Mouse (Mus musculus) left cerebral cortex, postnatal 36 days (tissue): Measurements from ENCODE around the gene Baiap2l1. TPM values are rescaled to one million over a fixed set of nuclear protein-coding genes. Genes with fewer than 3 reads are reported as not detected.
"Not testable (repeated sequence)": the region's sequence is repeated elsewhere in the genome, so short reads cannot be mapped to it uniquely, and the experiment has no call there.

Experiments used
- DNase-seq, 2 experiments: peaks; one replicate each; pipeline ENCODE4 v3.0.0; 2021 to 2022; ENCODE audit warnings: low spot score in 2 of 2, mixed read lengths in 1 of 2
- intact Hi-C: fragments of 180-260 bp; cut with DNase I; formaldehyde crosslinking; loops from one replicate; pipeline ENCODE4 v1.15.1; 2025
- total RNA-seq, 2 experiments: library from RNA; stranded (reverse); gene quantifications; 2 replicates each; pipeline ENCODE4 v1.2.3; 2021

The Baiap2l1 gene
- total RNA-seq, 2 experiments from 2014 or later = 0.37 to 0.61 TPM

GRCm38 (mm10) chr5:144356776-144357455, 996 bp downstream of the Baiap2l1 start:
- intact Hi-C loops = no loop called here
- DNase-seq = no peak

DNA sequence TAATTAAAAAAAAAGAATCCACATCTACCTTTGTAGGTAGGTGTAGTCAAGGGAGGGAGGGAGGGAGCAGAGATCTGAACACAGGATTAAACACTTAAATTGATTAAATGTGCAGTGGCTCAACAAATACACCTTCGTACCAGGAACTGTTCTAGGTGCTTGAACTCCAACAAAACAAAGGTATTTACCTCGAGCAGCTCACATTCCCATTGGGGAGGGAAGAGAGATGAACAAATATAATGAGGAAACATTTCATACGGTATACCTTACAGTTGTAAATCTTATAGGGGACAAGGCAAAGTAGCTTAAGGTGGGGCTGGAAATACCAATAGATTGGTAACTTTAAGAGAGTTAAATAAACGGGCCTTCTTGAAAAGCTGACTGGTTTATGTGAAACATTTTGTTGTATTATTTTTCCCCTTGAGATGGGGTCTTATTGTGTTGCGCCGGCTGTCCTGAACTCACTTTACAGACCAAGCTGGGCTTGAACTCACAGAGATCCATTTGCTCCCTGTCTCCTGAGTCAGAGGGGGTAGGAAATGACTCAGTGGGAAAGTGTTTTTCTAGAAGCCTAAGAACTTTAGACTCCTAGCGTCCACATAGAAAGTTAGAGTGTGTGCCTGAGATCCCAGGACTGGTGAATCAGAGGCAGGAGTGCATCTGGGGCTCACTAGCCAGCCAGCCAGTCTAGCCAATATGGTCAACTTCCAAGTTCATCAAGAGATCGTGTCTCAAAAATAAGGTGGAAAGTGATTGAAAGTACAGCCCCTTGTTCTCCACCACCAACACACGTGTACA, 5.5 kb downstream of the Baiap2l1 start:
- DNase-seq = no peak
- intact Hi-C loops = no loop called here

DNA sequence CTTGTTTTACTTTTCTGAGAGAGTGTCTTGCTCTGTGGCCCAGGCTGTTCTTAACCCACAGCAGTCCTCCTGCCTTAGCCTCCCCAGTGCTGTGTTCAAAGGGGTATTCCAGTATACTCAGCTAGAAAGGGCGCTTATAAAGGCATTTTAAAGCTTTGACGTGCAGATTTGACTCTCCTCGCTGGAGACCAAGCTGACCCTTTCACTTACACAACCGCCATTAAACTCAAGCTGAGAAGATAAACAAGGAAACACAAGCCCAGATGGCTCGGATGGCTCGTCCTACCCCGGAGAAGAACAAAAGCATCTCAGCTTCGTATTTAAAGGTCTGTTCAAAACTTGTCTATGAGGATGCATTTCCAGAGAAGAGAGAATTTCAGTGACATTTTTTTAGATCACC, 6.7 kb downstream of the Baiap2l1 start:
- DNase-seq = no peak
- intact Hi-C loops = no loop called here

DNA sequence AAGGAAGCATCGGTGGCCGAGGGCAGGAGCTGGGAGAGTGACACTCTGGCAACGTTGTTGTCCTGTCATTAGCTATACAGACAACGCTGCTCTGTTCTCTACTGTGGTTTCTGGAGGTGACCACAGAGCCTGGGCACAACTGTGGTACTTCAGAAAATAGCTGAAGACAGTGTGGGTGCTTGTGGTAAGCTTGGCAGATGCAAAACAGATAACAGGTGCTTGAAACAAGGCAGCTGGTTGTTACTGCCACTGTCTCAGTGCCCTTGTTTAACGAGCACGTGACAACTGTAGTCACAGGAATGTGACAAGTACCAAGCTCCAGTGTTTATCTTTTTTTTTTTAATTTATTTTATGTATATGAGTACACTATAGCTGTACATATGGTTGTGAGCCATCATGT, 13.3 kb downstream of the Baiap2l1 start:
- intact Hi-C loops = no loop called here

DNA sequence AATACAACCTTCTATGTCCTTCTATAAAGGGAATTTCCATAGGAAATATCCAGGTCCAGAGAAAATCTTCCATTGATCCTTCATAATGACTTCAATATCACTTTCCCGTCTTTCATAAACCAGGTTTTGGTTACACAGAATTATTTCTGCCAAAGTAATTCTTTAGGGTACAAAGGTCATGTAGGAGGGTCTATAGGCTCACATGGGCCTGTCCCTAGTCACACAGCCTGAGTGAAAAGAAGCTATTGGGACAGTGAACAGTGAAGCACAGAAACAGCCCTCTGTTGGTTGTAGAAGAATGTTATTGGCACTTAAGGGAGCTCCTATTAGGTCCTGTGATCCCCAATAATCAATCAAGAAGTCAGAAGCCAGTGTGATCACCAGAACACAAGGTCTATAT, 16.8 kb downstream of the Baiap2l1 start:
- no peak for DNase-seq
- intact Hi-C loops = no loop called here

More for the DNA sequence above, 13.3 kb downstream of the Baiap2l1 start:
- no peak for DNase-seq

- DNase-seq = no peak
- intact Hi-C loops = no loop called here
Observed at GRCm38 (mm10) chr5:144338787-144339186, 19.1 kb downstream of the Baiap2l1 start.

DNA sequence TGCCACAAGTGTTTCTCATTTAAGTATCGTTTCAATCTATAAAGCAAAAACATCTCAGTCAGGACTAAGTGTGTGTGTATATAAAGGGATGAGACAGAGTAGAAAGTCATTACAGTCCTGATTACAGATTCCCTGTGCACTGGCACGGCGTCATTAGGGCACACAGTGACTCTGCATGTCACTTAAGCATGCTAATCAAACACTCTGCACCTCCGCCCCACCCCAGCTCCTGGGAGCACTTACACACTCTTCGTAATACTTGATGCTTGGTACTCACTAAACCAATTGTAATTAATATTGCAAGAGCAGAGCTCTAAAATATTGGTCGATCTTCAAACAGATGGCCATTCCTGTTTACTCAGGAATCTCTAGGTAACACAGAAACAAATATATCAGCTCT, 22.6 kb downstream of the Baiap2l1 start:
- intact Hi-C loops, DNase-seq: not testable (repeated sequence)

DNA sequence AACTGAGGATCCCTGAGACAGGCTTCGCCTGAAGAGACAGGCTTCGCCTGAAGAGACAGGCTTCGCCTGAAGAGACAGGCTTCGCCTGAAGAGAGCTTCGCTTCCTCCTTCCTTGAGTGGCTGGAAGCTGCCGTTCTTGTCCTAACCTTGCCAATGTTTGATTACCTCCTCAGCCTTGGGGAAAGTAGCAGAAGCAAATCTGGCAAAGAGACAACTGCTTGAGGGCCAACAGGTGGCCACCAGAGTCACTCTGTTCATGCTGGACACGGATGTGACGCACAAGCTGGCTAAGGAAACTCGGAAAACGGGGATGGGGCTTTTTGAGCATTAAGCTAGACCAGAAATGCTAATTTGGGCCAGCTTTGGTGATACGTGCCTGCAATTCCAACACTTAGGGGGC, 23.9 kb downstream of the Baiap2l1 start:
- DNase-seq = no peak
- intact Hi-C loops = no loop called here

DNA sequence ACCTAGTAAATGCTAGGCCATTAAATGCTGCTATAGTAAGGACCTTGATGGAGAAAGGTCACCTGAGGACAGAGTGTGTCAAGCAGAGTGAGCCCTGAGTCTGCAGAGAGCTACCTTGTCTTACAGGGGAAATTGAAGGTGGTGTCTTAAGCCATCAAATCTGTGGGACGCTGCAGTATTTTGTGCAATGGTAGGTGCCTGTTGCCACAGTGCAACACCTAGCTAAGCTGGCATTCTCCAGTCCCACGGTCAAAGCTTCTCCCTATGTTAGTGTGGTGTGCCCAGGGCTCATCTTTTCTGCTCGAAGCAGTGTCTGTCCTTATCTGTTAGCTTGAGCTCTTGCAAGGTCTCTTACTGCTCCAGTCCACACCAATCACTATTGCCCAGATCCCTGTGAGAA, 35.2 kb downstream of the Baiap2l1 start:
- no peak for DNase-seq
- intact Hi-C loops = no loop called here

- intact Hi-C loops = no loop called here
- DNase-seq = no peak
Observed at GRCm38 (mm10) chr5:144321681-144322080, 36.2 kb downstream of the Baiap2l1 start.

DNA sequence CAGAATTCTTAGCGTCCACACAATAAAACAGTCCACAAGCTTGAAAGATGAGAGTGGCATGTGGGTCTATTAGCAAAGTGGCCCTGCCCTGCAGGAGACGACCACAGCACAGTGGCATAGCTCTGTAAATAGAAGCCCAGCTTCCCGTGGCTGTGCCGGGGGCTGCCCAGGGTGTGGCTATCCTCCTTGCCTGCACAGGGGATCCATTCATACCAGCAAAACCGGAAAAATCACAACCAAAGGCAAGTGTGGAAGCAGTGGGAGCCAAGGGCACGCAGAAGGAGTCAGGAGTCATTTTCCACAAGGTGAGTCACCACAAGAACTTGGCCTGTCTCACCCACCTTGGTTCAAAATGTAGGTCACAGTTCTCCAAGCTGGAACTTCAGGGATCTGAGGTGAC, 39.6 kb downstream of the Baiap2l1 start:
- DNase-seq = no peak
- intact Hi-C loops = no loop called here

DNA sequence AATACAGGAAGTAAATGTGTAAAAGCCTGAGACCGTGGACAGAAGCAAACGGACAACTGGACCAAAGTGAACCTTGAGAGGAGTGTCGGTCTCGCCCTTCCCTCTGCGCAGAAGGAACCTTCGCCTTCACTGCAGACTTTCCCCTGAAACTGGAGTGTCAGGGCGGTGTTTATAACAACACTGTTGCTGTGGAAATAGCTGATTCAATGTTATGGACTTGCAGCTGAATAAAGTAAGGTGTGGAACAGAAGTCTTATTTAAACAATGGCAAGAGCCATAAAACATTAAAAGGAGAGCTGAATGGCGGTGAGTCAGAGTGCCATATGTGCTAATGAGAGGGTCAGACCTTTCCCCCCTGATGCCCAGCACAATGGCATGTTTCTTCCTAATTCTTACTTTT, 40.5 kb downstream of the Baiap2l1 start:
- intact Hi-C loops = no loop called here
- DNase-seq = no peak

- no peak for DNase-seq
- intact Hi-C loops = no loop called here
Observed at GRCm38 (mm10) chr5:144316442-144316841, 41.5 kb downstream of the Baiap2l1 start.

DNA sequence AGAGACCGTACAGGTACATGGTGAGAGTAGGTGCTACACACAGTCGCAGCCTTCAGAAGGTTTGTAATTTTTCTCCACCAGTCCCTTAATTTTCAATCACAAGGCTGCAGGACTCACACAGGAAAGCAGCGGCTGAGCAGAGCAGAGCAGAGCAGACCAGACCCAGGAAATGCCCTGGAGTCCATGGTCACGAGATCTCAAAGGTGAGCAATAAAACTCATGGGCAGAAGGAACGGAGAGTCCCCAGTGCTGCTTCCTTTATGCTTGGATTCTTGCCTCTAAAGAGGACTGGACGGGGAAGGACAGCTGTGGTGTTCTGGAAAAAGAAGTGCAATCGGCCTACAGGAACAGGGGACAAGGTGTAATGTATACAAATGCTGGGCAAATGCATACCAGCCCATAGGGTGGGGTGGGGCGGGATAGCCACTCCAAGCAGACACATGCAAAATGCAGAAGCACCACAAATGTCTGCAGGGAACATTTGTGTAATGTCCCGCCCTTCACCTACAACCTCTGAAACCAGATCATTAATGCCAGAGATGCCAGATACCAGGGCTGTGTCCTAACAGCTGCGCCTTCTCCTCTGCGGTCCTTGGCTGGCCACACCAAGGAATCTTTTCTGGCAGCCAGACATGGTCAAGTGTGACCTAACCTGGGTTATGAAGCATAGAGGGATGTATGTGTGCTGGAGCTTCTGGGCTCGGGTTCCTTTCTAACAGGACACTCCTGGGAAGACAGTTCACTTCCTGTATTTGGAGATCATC, 43.0 kb downstream of the Baiap2l1 start:
- DNase-seq = no peak
- intact Hi-C loops = no loop called here

DNA sequence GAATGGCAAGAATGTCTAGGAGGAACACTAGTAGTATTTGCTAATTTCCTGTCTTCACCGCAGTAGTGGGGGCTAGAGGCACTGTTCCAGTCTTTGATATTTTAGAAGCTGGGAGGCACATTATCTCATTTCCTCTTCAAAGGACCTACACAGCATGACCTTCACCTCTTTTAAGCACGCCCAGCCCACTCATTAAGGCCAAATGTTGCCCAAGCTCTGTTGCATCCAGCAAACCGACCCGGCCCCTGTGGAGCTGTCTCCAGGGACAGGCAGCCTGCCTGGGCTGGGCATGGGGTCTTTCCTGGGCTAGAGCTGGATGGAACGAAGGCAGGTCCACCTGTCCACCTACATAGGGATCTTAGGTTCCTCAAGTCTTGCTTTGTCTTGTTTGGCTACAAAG, 44.6 kb downstream of the Baiap2l1 start:
- no peak for DNase-seq
- intact Hi-C loops = no loop called here

DNA sequence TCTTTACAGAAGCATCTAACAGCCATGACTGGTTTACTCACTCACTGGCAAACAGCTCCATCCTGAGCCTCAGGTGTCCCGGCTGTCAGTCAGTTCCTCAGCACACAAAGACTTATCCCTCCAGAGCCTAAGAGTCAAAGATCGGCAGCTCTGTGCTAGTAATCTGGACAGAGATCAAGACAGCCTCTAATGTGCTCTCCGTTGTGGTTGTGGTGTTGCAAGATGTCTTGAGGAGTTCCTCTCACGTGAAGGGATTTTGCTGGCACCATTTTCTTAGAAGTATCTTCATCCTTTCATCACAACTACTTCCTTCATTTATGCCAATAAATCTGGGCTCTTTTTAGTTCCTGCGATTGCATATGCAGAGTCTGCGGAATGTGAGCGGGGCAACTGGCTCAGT, 45.7 kb downstream of the Baiap2l1 start:
- no peak for DNase-seq
- intact Hi-C loops = no loop called here

- intact Hi-C loops = no loop called here
- DNase-seq = no peak
Observed at GRCm38 (mm10) chr5:144308929-144309328, 49.0 kb downstream of the Baiap2l1 start.

- intact Hi-C loops = no loop called here
- no peak for DNase-seq
Observed at GRCm38 (mm10) chr5:144303071-144303470, 54.8 kb downstream of the Baiap2l1 start.

DNA sequence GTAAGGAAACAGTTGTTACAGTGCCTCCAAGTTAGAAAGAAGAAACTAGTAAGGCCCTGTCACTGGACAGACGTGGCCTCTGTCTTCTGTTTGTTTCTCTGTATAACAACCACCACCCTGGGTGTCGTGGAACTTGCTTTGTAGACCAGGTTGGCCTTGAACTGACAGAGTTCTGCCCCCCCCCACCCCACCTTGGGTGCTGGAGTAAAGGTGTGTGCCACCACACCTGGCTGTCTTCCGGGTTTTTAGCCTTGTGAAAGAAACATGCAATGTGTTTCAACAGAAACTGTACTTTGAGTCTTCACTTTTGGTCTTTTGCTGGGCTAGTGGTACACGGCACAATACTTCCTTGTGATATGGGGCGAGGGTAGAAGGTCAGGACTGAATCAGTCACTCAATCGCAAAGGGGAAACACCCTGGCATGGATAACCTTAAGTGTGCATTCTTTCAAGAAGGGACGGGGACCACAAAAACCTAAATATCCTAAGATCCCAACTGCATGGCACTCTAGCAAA, 61.8 kb downstream of the Baiap2l1 start:
- intact Hi-C loops = no loop called here
- DNase-seq = no peak

DNA sequence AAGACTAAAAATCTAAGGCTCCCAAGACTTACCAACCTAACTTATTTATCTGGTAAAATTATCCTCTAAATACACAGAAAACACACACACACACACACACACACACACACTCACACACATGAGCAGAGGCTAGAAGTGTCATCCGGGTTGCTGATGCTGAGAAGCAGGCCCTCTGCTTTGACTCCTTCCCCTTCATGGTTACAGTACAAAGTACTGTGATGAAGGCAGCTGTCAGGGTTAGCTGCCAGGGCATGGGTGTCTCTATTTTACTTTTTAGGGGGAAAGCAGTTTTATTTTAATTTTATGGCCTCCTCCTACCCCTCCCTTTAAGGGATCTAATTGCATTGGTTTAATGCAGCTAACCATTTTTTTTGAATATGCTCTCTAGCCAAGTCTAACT, 62.6 kb downstream of the Baiap2l1 start:
- DNase-seq = no peak
- intact Hi-C loops = no loop called here
